Mouse (Mus musculus): ENCODE measurements around the gene Ubl7. TPM values are rescaled to one million over a fixed set of nuclear protein-coding genes. Genes with fewer than 3 reads are reported as not detected.

The Ubl7 gene
- polyA plus RNA-seq, 1 experiment from 2014 or later: 172 TPM

- ATAC-seq (ENCODE audit: low FRiP score, low read depth): no peak
- H3K4me3 ChIP-seq: no peak overlapping the region
- H3K9me3 ChIP-seq: no peaks in the 10 kb centered on the region
- H3K36me3 ChIP-seq: peaks cover 16% of the 10 kb centered on the region
- H3K9ac ChIP-seq: no peak overlapping the region
- H3K27me3 ChIP-seq: no peaks in the 10 kb centered on the region
- 92% methylated on average over 4 of the region's 4 CpGs for WGBS
- 0 out of 2 replicates have a peak, but pooled peaks cover 3% of the 10 kb centered on the region for H3K4me1 ChIP-seq (replicated peaks)
- H3K27ac ChIP-seq (replicated peaks): no peak overlapping the region
- H3K4me2 ChIP-seq: no peak overlapping the region
Observed at GRCm38 (mm10) chr9:57963249-57963997, 52.6 kb downstream of the Ubl7 start.

DNA sequence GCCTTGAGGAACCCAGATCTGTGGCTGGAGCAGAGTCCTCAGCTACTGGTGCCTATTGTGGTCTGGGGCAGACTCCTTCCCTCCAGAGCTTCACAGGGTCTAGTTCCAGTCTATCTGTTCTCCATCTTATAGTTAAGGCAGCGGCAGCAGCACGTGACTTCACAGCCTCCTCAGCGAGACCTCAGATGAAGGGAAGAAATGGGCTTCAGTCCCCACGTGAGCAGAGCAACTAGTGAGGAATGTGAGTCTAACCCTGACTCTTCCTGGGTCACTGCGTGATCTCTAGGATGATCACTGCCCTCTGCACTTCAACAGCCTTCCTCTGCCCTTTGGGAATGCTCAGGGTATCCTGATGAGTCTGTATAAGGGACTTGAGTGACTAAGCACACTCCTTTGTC lies 53.2 kb downstream of the Ubl7 start:
- no peak overlapping the region for H3K4me3 ChIP-seq
- 0 out of 2 replicates have a peak, but pooled peaks cover 3% of the 10 kb centered on the region for H3K4me1 ChIP-seq (replicated peaks)
- no peaks in the 10 kb centered on the region for H3K9me3 ChIP-seq
- H3K4me2 ChIP-seq: no peak overlapping the region
- no peak for ATAC-seq (ENCODE audit: low FRiP score, low read depth)
- H3K27me3 ChIP-seq: no peaks in the 10 kb centered on the region
- no peak overlapping the region for H3K27ac ChIP-seq (replicated peaks)
- peaks cover 12% of the 10 kb centered on the region; the same call in 1 of the 2 replicates for H3K36me3 ChIP-seq
- WGBS: 70% methylated on average over 5 of the region's 5 CpGs
- H3K9ac ChIP-seq: no peak overlapping the region

- H3K4me1 ChIP-seq (replicated peaks): 0 out of 2 replicates have a peak, but pooled peaks cover 3% of the 10 kb centered on the region
- 66% methylated on average over 6 of the region's 6 CpGs for WGBS
- no peak overlapping the region for H3K4me2 ChIP-seq
- no peaks in the 10 kb centered on the region for H3K9me3 ChIP-seq
- ATAC-seq (ENCODE audit: low FRiP score, low read depth): no peak
- H3K27me3 ChIP-seq: no peaks in the 10 kb centered on the region
- H3K4me3 ChIP-seq: no peak overlapping the region
- H3K36me3 ChIP-seq: peaks cover 11% of the 10 kb centered on the region; the same call in 1 of the 2 replicates
- H3K9ac ChIP-seq: no peak overlapping the region
- H3K27ac ChIP-seq (replicated peaks): 0 out of 2 replicates have a peak overlapping the region, but pooled peaks have one; percentile 22
Observed at GRCm38 (mm10) chr9:57964528-57965250, 53.9 kb downstream of the Ubl7 start.

- Histone ChIP-seq H3K36me3 (0 out of 2 replicates have a peak, but pooled peaks cover 4% of the 10 kb centered on the region), H3K4me2 (no peak overlapping the region), H3K4me1 (replicated peaks) (0 out of 2 replicates have a peak, but pooled peaks cover 3% of the 10 kb centered on the region), H3K4me3 (no peak overlapping the region), H3K9ac (no peak overlapping the region), H3K9me3 (no peaks in the 10 kb centered on the region), H3K27me3 (no peaks in the 10 kb centered on the region), H3K27ac (replicated peaks) (0 out of 2 replicates have a peak overlapping the region, but pooled peaks have one; percentile 22)
- 74% methylated on average over 12 of the region's 12 CpGs for WGBS
- no peak for ATAC-seq (ENCODE audit: low FRiP score, low read depth)
Observed at GRCm38 (mm10) chr9:57965281-57966185, 54.8 kb downstream of the Ubl7 start.

- 75% methylated on average over 14 of the region's 14 CpGs for WGBS
- H3K27ac ChIP-seq (replicated peaks): no peak overlapping the region
- no peak for ATAC-seq (ENCODE audit: low FRiP score, low read depth)
- H3K36me3 ChIP-seq: no peaks in the 10 kb centered on the region
- no peaks in the 10 kb centered on the region for H3K9me3 ChIP-seq
- H3K4me3 ChIP-seq: no peak overlapping the region
- H3K4me2 ChIP-seq: no peak overlapping the region
- no peak overlapping the region for H3K9ac ChIP-seq
- H3K4me1 ChIP-seq (replicated peaks): 0 out of 2 replicates have a peak, but pooled peaks cover 3% of the 10 kb centered on the region
- H3K27me3 ChIP-seq: no peaks in the 10 kb centered on the region
Observed at GRCm38 (mm10) chr9:57967237-57967960, 56.6 kb downstream of the Ubl7 start.

DNA sequence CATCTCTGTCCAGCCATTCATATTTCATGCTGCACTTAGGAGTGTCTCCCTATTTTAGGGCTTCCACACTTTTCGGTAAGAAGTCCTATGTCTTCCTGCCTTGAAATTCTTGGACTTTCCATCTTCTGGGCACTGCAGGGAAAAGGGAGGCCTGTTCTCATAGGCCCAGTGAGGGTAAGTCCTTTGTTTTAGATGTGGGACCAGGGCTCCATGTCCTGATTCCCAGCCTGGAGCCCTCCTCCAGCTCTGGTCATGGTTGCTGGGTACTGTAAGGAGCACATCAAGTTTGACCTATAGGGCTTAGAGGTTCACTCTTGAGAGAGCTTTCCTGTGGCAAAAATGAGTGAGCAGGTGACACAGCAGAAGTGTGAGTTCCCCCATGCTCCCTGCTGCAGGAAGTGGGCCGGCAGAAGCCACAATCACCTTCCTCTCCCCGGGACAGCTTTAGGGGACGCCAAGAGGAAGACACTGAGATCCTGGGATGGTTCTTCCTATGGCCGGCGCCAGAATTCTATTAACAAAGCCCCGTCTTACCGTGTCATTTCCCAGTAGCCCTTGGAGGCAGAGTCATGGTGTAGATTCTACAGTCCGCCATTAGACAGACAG lies 57.5 kb downstream of the Ubl7 start:
- Histone ChIP-seq H3K9ac (no peak overlapping the region), H3K36me3 (no peaks in the 10 kb centered on the region), H3K4me1 (replicated peaks) (0 out of 2 replicates have a peak, but pooled peaks cover 3% of the 10 kb centered on the region), H3K4me3 (no peak overlapping the region), H3K27ac (replicated peaks) (no peak overlapping the region), H3K4me2 (no peak overlapping the region), H3K27me3 (no peaks in the 10 kb centered on the region), H3K9me3 (no peaks in the 10 kb centered on the region)
- 92% methylated on average over 9 of the region's 9 CpGs for WGBS
- ATAC-seq (ENCODE audit: low FRiP score, low read depth): no peak

- Histone ChIP-seq H3K4me3 (no peak overlapping the region), H3K27ac (replicated peaks) (no peak overlapping the region), H3K9me3 (no peaks in the 10 kb centered on the region), H3K4me2 (no peak overlapping the region), H3K27me3 (no peaks in the 10 kb centered on the region), H3K4me1 (replicated peaks) (0 out of 2 replicates have a peak, but pooled peaks cover 3% of the 10 kb centered on the region), H3K9ac (no peak overlapping the region), H3K36me3 (no peaks in the 10 kb centered on the region)
- ATAC-seq (ENCODE audit: low FRiP score, low read depth): no peak
- 95% methylated on average over 8 of the region's 8 CpGs for WGBS
Observed at GRCm38 (mm10) chr9:57968783-57969542, 58.2 kb downstream of the Ubl7 start.

DNA sequence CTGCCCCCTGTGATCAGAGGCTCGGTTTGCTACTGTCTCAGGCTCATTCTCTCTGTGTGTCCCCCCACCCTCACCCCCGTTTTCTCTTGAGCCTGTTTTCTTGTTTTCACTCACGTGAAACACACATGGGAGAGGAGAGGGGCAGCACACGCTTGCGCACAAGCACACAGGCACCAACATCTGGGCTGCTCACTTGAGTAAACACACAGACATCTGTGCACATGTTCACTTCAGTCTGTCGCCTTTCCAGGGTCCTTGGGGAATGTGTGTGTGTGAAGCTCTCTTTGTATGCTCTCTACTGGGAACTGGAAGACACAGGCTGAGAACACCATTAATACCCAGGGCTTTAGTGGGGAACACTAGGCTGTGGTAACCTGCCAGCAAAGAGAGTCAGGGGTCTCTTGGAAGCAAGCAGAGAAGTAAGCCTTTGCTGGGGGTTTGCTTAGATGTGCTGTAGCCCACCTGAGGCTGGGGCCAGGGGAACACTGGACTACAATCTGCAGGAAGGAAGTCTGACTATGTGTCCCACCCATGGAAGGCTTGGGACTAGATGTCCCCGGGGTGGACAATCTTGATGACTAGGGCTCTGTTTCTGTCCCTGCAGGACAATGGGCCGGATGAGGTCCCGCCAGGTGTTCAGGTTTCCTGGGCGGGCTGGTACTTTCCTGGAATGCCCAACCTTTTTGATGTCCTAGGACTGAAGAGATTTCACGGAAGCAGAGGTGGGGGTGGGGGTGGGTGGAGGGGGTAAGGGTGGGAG lies 59.1 kb downstream of the Ubl7 start:
- no peaks in the 10 kb centered on the region for H3K36me3 ChIP-seq
- 71% methylated on average over 11 of the region's 11 CpGs for WGBS
- H3K9me3 ChIP-seq: no peaks in the 10 kb centered on the region
- H3K27ac ChIP-seq (replicated peaks): 0 out of 2 replicates have a peak overlapping the region, but pooled peaks have one; percentile 8
- 0 out of 2 replicates have a peak, but pooled peaks cover 2% of the 10 kb centered on the region for H3K4me1 ChIP-seq (replicated peaks)
- H3K9ac ChIP-seq: no peak overlapping the region
- H3K27me3 ChIP-seq: no peaks in the 10 kb centered on the region
- H3K4me2 ChIP-seq: no peak overlapping the region
- no peak for ATAC-seq (ENCODE audit: low FRiP score, low read depth)
- no peak overlapping the region for H3K4me3 ChIP-seq

DNA sequence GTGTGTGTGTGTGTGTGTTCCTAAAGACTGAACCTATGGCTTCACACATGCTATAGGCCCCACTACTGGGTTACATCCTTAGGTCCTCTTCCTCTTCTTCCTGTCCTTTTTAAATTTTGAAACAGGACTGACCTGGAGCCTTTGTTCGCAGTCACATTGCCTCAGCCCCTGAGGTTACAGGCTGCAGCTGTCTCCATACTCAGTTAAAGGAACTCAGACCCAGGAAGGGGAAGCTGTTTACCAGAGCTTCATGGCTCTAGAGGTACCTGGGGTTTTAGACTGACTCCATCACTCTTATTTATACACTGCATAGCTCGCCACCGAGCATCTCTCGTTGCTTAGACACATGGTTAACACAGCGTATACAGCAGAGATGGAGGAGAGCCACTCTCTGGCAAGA lies 60.6 kb downstream of the Ubl7 start:
- H3K27me3 ChIP-seq: no peaks in the 10 kb centered on the region
- ATAC-seq (ENCODE audit: low FRiP score, low read depth): no peak
- H3K4me3 ChIP-seq: no peak overlapping the region
- 91% methylated on average over 5 of the region's 5 CpGs for WGBS
- no peak overlapping the region for H3K4me2 ChIP-seq
- H3K9me3 ChIP-seq: no peaks in the 10 kb centered on the region
- no peaks in the 10 kb centered on the region for H3K4me1 ChIP-seq (replicated peaks)
- no peak overlapping the region for H3K27ac ChIP-seq (replicated peaks)
- H3K9ac ChIP-seq: no peak overlapping the region
- H3K36me3 ChIP-seq: no peaks in the 10 kb centered on the region

GRCm38 (mm10) chr9:57972141-57972591 lies 61.4 kb downstream of the Ubl7 start:
- no peak overlapping the region for H3K4me2 ChIP-seq
- no peak overlapping the region for H3K27ac ChIP-seq (replicated peaks)
- H3K4me1 ChIP-seq (replicated peaks): no peaks in the 10 kb centered on the region
- 71% methylated on average over 9 of the region's 9 CpGs for WGBS
- no peaks in the 10 kb centered on the region for H3K9me3 ChIP-seq
- H3K27me3 ChIP-seq: no peaks in the 10 kb centered on the region
- no peak for ATAC-seq (ENCODE audit: low FRiP score, low read depth)
- no peaks in the 10 kb centered on the region for H3K36me3 ChIP-seq
- no peak overlapping the region for H3K9ac ChIP-seq
- H3K4me3 ChIP-seq: no peak overlapping the region

Measured in hindbrain, embryonic 15.5 days (tissue).